Comparison of ENCODE assay signal across 12 mouse cellular contexts in the genomic region with DNA sequence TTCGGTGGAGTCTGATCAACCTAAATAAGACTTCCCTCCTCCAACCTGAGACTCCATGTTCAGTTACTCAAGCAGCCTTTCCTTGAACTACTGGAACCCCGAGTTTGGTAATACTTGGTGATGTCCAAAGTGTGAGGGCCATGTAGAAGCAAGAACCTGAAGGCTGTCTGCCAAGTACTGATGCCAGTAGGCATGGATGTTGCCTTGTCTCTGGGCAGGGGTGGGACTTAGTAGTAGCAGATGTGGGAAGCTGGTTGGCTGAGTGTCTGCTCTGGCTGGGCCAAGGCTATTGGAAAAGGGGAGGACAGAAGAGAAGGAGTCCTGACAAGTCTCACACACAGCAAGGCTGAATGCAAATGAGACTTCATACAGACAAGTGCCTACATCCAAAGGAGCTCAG.
"Had no signal": no experiment of that assay in that cellular context is flagged by ENCODE, and none has a peak within 500 bp of the region (broad histone marks: within the 10 kb centered on the region; RNA-seq: fewer than 3 reads in every experiment).

No protein-coding gene starts in this region.

- DNase-seq: lung, embryonic 14.5 days; lung, postnatal 10 days; lung, postnatal 4 days; midbrain, embryonic 14.5 days; retina, postnatal 1 day; right cerebral cortex, adult 18-20 months; right cerebral cortex, postnatal 25 days; right cerebral cortex, postnatal 4 days; spleen, adult 18-20 months; thymus, adult 18-20 months; thymus, postnatal 14 days; thymus, postnatal 36 days had no signal
